Mouse (Mus musculus) midbrain, embryonic 16.5 days (tissue): ENCODE measurements at regions not wholly inside any gene's neighbourhood (a gene's known extent, or its start where the extent isn't known, plus 50 kb on each side); places are given as distances from the start of the nearest gene placed in this dataset.
A peak's percentile ranks its signal among the peaks of the same experiment; 100 is the strongest.
"Not testable (repeated sequence)": the region's sequence is repeated elsewhere in the genome, so short reads cannot be mapped to it uniquely, and the experiment has no call there.

ENCODE experiments used
- ATAC-seq: fragments of 200-750 bp; cut with Nextera tagmentation; 2 replicates; pipeline ENCODE4 v1.8.0; 2017; ENCODE audit warnings: moderate TSS enrichment
- H3K27ac ChIP-seq: fragments of 300-500 bp; sonication (generic); 2 replicates; pipeline ENCODE4 v1.5.1; 2014; ENCODE audit warnings: mild to moderate bottlenecking, low read length, mixed read lengths
- H3K27me3 ChIP-seq: fragments of 300-500 bp; sonication (generic); 2 replicates; pipeline ENCODE4 v1.6.1; 2014; ENCODE audit warnings: low read depth, low read length, mixed read lengths; ENCODE audit not compliant: control insufficient read depth, insufficient read depth
- H3K36me3 ChIP-seq: fragments of 300-500 bp; sonication (generic); 2 replicates; pipeline ENCODE4 v1.6.1; 2014; ENCODE audit warnings: mild to moderate bottlenecking, low read length, moderate library complexity, mixed read lengths; ENCODE audit not compliant: control insufficient read depth, insufficient read depth
- H3K4me1 ChIP-seq: fragments of 300-500 bp; sonication (generic); 2 replicates; pipeline ENCODE4 v1.6.1; 2014; ENCODE audit warnings: mild to moderate bottlenecking, low read length, mixed read lengths; ENCODE audit not compliant: control insufficient read depth, insufficient read depth
- H3K4me2 ChIP-seq: fragments of 300-500 bp; sonication (generic); 2 replicates; pipeline ENCODE4 v1.6.1; 2014; ENCODE audit warnings: mild to moderate bottlenecking, low read length, mixed read lengths
- H3K4me3 ChIP-seq: fragments of 300-500 bp; sonication (generic); 2 replicates; pipeline ENCODE4 v1.5.1; 2014; ENCODE audit warnings: low read depth, mild to moderate bottlenecking, low read length, moderate library complexity, mixed read lengths
- H3K9ac ChIP-seq: fragments of 300-500 bp; sonication (generic); 2 replicates; pipeline ENCODE4 v1.6.1; 2014; ENCODE audit warnings: low read depth, low read length, mixed read lengths
- H3K9me3 ChIP-seq: fragments of 300-500 bp; sonication (generic); replicated peaks from 2 replicates; pipeline ENCODE4 v1.6.1; 2014; ENCODE audit warnings: mild to moderate bottlenecking, low read length, mixed read lengths; ENCODE audit not compliant: control insufficient read depth, poor library complexity, severe bottlenecking
- WGBS: fragments of 180-500 bp; shearing (Covaris S2); extraction: QIAGEN DNeasy Blood & Tissue Kit; methylation state at CpG from one replicate; pipeline ENCODE4 v1.1.7; 2014; 5-methylcytosine and 5-hydroxymethylcytosine counted together

GRCm38 (mm10) chr7:111182319-111182718 is 99.5 kb upstream of the Eif4g2 start:
- WGBS = 66% methylated on average over 3 of the region's 3 CpGs
- Histone ChIP-seq H3K36me3 (no peaks in the 10 kb centered on the region), H3K9me3 (no peaks in the 10 kb centered on the region), H3K27me3 (no peaks in the 10 kb centered on the region), H3K27ac (no peak overlapping the region), H3K4me1 (peaks cover 2% of the 10 kb centered on the region; the same call in 1 of the 2 replicates), H3K9ac (no peak overlapping the region), H3K4me3 (no peak overlapping the region), H3K4me2 (no peak overlapping the region)
- peak; percentile 66; the same call in 1 of the 2 replicates for ATAC-seq

GRCm38 (mm10) chr7:111179401-111180271 is 96.8 kb upstream of the Eif4g2 start:
- no peak overlapping the region for H3K4me3 ChIP-seq
- no peak overlapping the region for H3K27ac ChIP-seq
- H3K4me1 ChIP-seq = peaks cover 2% of the 10 kb centered on the region; the same call in 1 of the 2 replicates
- no peak overlapping the region for H3K4me2 ChIP-seq
- H3K9me3 ChIP-seq = no peaks in the 10 kb centered on the region
- no peaks in the 10 kb centered on the region for H3K36me3 ChIP-seq
- no peaks in the 10 kb centered on the region for H3K27me3 ChIP-seq
- 0 out of 2 replicates have a peak, but pooled peaks have one; percentile 25 for ATAC-seq
- 51% methylated on average over 7 of the region's 7 CpGs for WGBS
- H3K9ac ChIP-seq = no peak overlapping the region

GRCm38 (mm10) chr7:111174393-111175124 is 91.7 kb upstream of the Eif4g2 start:
- Histone ChIP-seq H3K4me1 (no peaks in the 10 kb centered on the region), H3K27ac (no peak overlapping the region), H3K27me3 (no peaks in the 10 kb centered on the region), H3K4me2 (no peak overlapping the region), H3K36me3 (no peaks in the 10 kb centered on the region), H3K9ac (no peak overlapping the region), H3K4me3 (no peak overlapping the region), H3K9me3 (no peaks in the 10 kb centered on the region)
- ATAC-seq = no peak
- WGBS = 89% methylated on average over 9 of the region's 9 CpGs

GRCm38 (mm10) chr7:111172061-111172460 is 89.2 kb upstream of the Eif4g2 start:
- ATAC-seq = no peak
- Histone ChIP-seq H3K36me3 (no peaks in the 10 kb centered on the region), H3K27ac (no peak overlapping the region), H3K4me3 (no peak overlapping the region), H3K9ac (no peak overlapping the region), H3K4me1 (no peaks in the 10 kb centered on the region), H3K27me3 (no peaks in the 10 kb centered on the region), H3K9me3 (no peaks in the 10 kb centered on the region), H3K4me2 (no peak overlapping the region)
- WGBS = 84% methylated on average over 2 of the region's 2 CpGs

- 100% methylated on average over 3 of the region's 3 CpGs for WGBS
- not testable (repeated sequence) for H3K9ac ChIP-seq, H3K4me2 ChIP-seq, ATAC-seq, H3K27ac ChIP-seq, H3K4me1 ChIP-seq, H3K36me3 ChIP-seq, H3K9me3 ChIP-seq, H3K4me3 ChIP-seq, H3K27me3 ChIP-seq
Measured at GRCm38 (mm10) chr7:111168546-111169233, 85.9 kb upstream of the Eif4g2 start.

GRCm38 (mm10) chr7:111164994-111165393 is 82.2 kb upstream of the Eif4g2 start:
- Histone ChIP-seq H3K27ac (no peak overlapping the region), H3K27me3 (no peaks in the 10 kb centered on the region), H3K9me3 (no peaks in the 10 kb centered on the region), H3K9ac (no peak overlapping the region), H3K4me2 (no peak overlapping the region), H3K4me1 (no peaks in the 10 kb centered on the region), H3K36me3 (no peaks in the 10 kb centered on the region), H3K4me3 (no peak overlapping the region)
- no peak for ATAC-seq
- 78% methylated on average over 3 of the region's 3 CpGs for WGBS

- Histone ChIP-seq H3K4me3 (no peak overlapping the region), H3K36me3 (no peaks in the 10 kb centered on the region), H3K27me3 (no peaks in the 10 kb centered on the region), H3K9me3 (no peaks in the 10 kb centered on the region), H3K4me2 (no peak overlapping the region), H3K9ac (no peak overlapping the region), H3K4me1 (no peaks in the 10 kb centered on the region), H3K27ac (no peak overlapping the region)
- 85% methylated on average over 3 of the region's 3 CpGs for WGBS
- no peak for ATAC-seq
Measured at GRCm38 (mm10) chr7:111164276-111164675, 81.4 kb upstream of the Eif4g2 start.

GRCm38 (mm10) chr7:111163861-111164260 is 81.0 kb upstream of the Eif4g2 start:
- H3K36me3 ChIP-seq = no peaks in the 10 kb centered on the region
- WGBS = 41% methylated on average over 3 of the region's 3 CpGs
- no peaks in the 10 kb centered on the region for H3K27me3 ChIP-seq
- no peak for ATAC-seq
- no peak overlapping the region for H3K4me2 ChIP-seq
- H3K4me1 ChIP-seq = no peaks in the 10 kb centered on the region
- H3K9me3 ChIP-seq = no peaks in the 10 kb centered on the region
- no peak overlapping the region for H3K4me3 ChIP-seq
- H3K27ac ChIP-seq = no peak overlapping the region
- H3K9ac ChIP-seq = no peak overlapping the region
